21 mouse cellular contexts compared by ENCODE assay signal in the genomic region with DNA sequence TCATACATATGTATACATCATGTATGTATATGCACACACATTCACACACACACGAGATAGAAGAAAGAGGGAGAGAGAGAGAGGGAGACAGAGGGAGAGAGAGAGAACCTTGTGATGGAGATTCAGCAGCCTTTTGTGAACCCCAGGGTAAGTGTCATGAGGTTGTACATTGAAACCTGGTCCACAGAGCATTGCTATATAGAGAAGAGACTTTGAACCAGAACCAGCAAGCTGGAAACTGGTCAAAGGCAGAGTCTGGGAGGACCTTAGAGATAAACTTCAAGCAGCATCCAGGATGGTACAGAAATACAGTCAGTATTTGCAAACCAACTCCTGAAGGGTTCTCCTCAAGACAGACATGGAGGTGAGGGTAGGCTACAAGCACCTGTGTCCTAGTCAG. TPM values are rescaled to one million over a fixed set of nuclear protein-coding genes. Genes with fewer than 3 reads are reported as not detected.
DNase-seq lines count a peak whose midpoint lies in the region; ATAC-seq and TF ChIP-seq lines count a peak whose summit lies in the region.
"Had no signal": no experiment of that assay in that cellular context is flagged by ENCODE, and none has a peak within 500 bp of the region (broad histone marks: within the 10 kb centered on the region; RNA-seq: fewer than 3 reads in every experiment).

No protein-coding gene starts in this region.

- H3K36me3 ChIP-seq in kidney, embryonic 14.5 days (ENCODE audit: control insufficient read depth, insufficient read depth, low read length) = no peaks in the 10 kb centered on the region
- no peaks in the 10 kb centered on the region for H3K36me3 ChIP-seq in kidney, postnatal 0 days (ENCODE audit: insufficient read depth, low read length)
- H3K36me3 ChIP-seq in hindbrain, embryonic 16.5 days (ENCODE audit: control insufficient read depth, insufficient read depth, low read length) = no peaks in the 10 kb centered on the region
- H3K36me3 ChIP-seq: embryonic facial prominence, embryonic 12.5 days; forebrain, embryonic 15.5 days; heart, embryonic 12.5 days had no signal

- ATAC-seq in kidney, embryonic 14.5 days (ENCODE audit: low FRiP score, low TSS enrichment) = no peak
- ATAC-seq in kidney, postnatal 0 days (replicated peaks; ENCODE audit: low FRiP score, low read depth) = peak; percentile 70
- no peak for ATAC-seq in hindbrain, embryonic 16.5 days
- ATAC-seq: forebrain, embryonic 15.5 days; hindbrain, postnatal 0 days had no signal

- no peak overlapping the region for H3K27ac ChIP-seq in kidney, embryonic 14.5 days (ENCODE audit: low read depth, low read length)
- H3K27ac ChIP-seq in kidney, postnatal 0 days = peak overlapping the region; percentile 52; the same call in 1 of the 2 replicates
- H3K27ac ChIP-seq in hindbrain, embryonic 16.5 days (ENCODE audit: low read depth, low read length) = no peak overlapping the region
- H3K27ac ChIP-seq: embryonic facial prominence, embryonic 12.5 days; forebrain, embryonic 15.5 days; heart, adult 2 months; hindbrain, postnatal 0 days had no signal

- peak; percentile 45 for DNase-seq in heart, adult 11 months
- no peak for DNase-seq in heart, adult 18-20 months
- peak; percentile 5 for DNase-seq in kidney, adult 18-20 months
- DNase-seq in kidney, postnatal 0 days (ENCODE audit: low spot score) = no peak
- no peak for DNase-seq in thymus, postnatal 14 days
- DNase-seq: adrenal gland, postnatal 14 days; B cell, adult 2 months; cerebellum, adult 11-12 months; cerebellum, adult 9-10 months; cerebellum, postnatal 25 days; gastrocnemius, postnatal 36 days; heart, adult 2 months; heart, postnatal 36 days had no signal

- WGBS in kidney, embryonic 14.5 days = 81% methylated on average over 1 of the region's 1 CpGs
- 73% methylated on average over 1 of the region's 1 CpGs for WGBS in kidney, postnatal 0 days
- WGBS in hindbrain, embryonic 16.5 days = 85% methylated on average over 1 of the region's 1 CpGs

- H3K9ac ChIP-seq in kidney, embryonic 14.5 days (ENCODE audit: low read depth, low read length) = no peak overlapping the region
- H3K9ac ChIP-seq in kidney, postnatal 0 days (ENCODE audit: low read depth, low read length) = no peak overlapping the region
- no peak overlapping the region for H3K9ac ChIP-seq in hindbrain, embryonic 16.5 days (ENCODE audit: low read depth, low read length)
- H3K9ac ChIP-seq: embryonic facial prominence, embryonic 12.5 days; forebrain, embryonic 15.5 days; heart, embryonic 12.5 days had no signal

- H3K4me1 ChIP-seq in kidney, embryonic 14.5 days (ENCODE audit: control insufficient read depth, insufficient read depth, low read length) = no peaks in the 10 kb centered on the region
- no peaks in the 10 kb centered on the region for H3K4me1 ChIP-seq in kidney, postnatal 0 days (replicated peaks; ENCODE audit: insufficient read depth, low read length)
- H3K4me1 ChIP-seq in hindbrain, embryonic 16.5 days (ENCODE audit: control insufficient read depth, insufficient read depth, low read depth, low read length) = no peaks in the 10 kb centered on the region
- H3K4me1 ChIP-seq: embryonic facial prominence, embryonic 12.5 days; forebrain, embryonic 15.5 days; heart, embryonic 12.5 days had no signal

- no peaks in the 10 kb centered on the region for H3K9me3 ChIP-seq in kidney, embryonic 14.5 days (ENCODE audit: control insufficient read depth, low read length)
- H3K9me3 ChIP-seq in kidney, postnatal 0 days (replicated peaks; ENCODE audit: low read length) = no peaks in the 10 kb centered on the region
- H3K9me3 ChIP-seq in hindbrain, embryonic 16.5 days (ENCODE audit: control insufficient read depth, low read length) = no peaks in the 10 kb centered on the region
- H3K9me3 ChIP-seq: embryonic facial prominence, embryonic 12.5 days; forebrain, embryonic 15.5 days; heart, embryonic 12.5 days had no signal

- no peak overlapping the region for H3K4me3 ChIP-seq in kidney, embryonic 14.5 days (ENCODE audit: low read length)
- H3K4me3 ChIP-seq in kidney, postnatal 0 days (replicated peaks; ENCODE audit: low read depth, low read length) = no peak overlapping the region
- H3K4me3 ChIP-seq in hindbrain, embryonic 16.5 days (ENCODE audit: low read length) = no peak overlapping the region
- H3K4me3 ChIP-seq: embryonic facial prominence, embryonic 12.5 days; forebrain, embryonic 15.5 days; heart, adult 2 months; heart, embryonic 12.5 days had no signal

- no peak overlapping the region for H3K4me2 ChIP-seq in kidney, embryonic 14.5 days (replicated peaks; ENCODE audit: low read depth, low read length)
- H3K4me2 ChIP-seq in kidney, postnatal 0 days (ENCODE audit: low read length) = no peak overlapping the region
- H3K4me2 ChIP-seq in hindbrain, embryonic 16.5 days (ENCODE audit: low read length) = no peak overlapping the region
- H3K4me2 ChIP-seq: embryonic facial prominence, embryonic 12.5 days; forebrain, embryonic 15.5 days; heart, embryonic 12.5 days had no signal

- H3K27me3 ChIP-seq in kidney, embryonic 14.5 days (ENCODE audit: control insufficient read depth, insufficient read depth, low read length) = no peaks in the 10 kb centered on the region
- no peaks in the 10 kb centered on the region for H3K27me3 ChIP-seq in kidney, postnatal 0 days (ENCODE audit: insufficient read depth, low read length)
- no peaks in the 10 kb centered on the region; the same call in 1 of the 2 replicates for H3K27me3 ChIP-seq in hindbrain, embryonic 16.5 days (replicated peaks; ENCODE audit: control insufficient read depth, insufficient read depth, low read length)
- H3K27me3 ChIP-seq: embryonic facial prominence, embryonic 12.5 days; forebrain, embryonic 15.5 days; heart, embryonic 12.5 days had no signal

- no peak for TF ChIP-seq CTCF in kidney, postnatal 0 days (IDR thresholded peaks at IDR 0.05; ENCODE audit: low read depth)

RNA-seq across cellular contexts. Expression of a gene that starts 20.8 kb away (rescaled TPM):
- total RNA-seq in heart, adult 18-20 months (2021) = 1 to 10 TPM; 3.1 to 3.2 TPM
- 10.0 and 14.5 TPM in 2 replicates for polyA plus RNA-seq in kidney, embryonic 14.5 days (2014; fragmentation: Nextera tagmentation; extraction: Ambion mirVana)
- 270 and 317 TPM in 2 replicates for polyA plus RNA-seq in kidney, postnatal 0 days (2015; fragmentation: Nextera tagmentation; extraction: Ambion mirVana)
- polyA plus RNA-seq in hindbrain, embryonic 16.5 days (2015; fragmentation: Nextera tagmentation; extraction: Ambion mirVana) = 59.9 and 61.8 TPM in 2 replicates
- total RNA-seq: MEL had no signal

RNA-seq across cellular contexts. Expression of a gene that starts 46.4 kb away (rescaled TPM):
- under 1 TPM; 0.41 to 0.60 TPM for total RNA-seq in heart, adult 18-20 months (2021)
- polyA plus RNA-seq in kidney, embryonic 14.5 days (2014; fragmentation: Nextera tagmentation; extraction: Ambion mirVana) = not detected in 2 replicates
- polyA plus RNA-seq in kidney, postnatal 0 days (2015; fragmentation: Nextera tagmentation; extraction: Ambion mirVana) = 0.26 and 0.34 TPM in 2 replicates
- 0.69 and 0.91 TPM in 2 replicates for polyA plus RNA-seq in hindbrain, embryonic 16.5 days (2015; fragmentation: Nextera tagmentation; extraction: Ambion mirVana)
- total RNA-seq: hindbrain, postnatal 0 days; MEL had no signal
- polyA plus RNA-seq: forebrain, embryonic 15.5 days; heart, adult 2 months; heart, embryonic 12.5 days; hindbrain, embryonic 11.5 days had no signal

Comparison
In these comparisons a context has a peak if more than half of its experiments do, and no peak if none do; other contexts are left out.
1. DNase-seq: peak in heart, adult 11 months (single experiment) and kidney, adult 18-20 months (single experiment); none in heart, adult 18-20 months (0 of 2), kidney, postnatal 0 days (single experiment) and thymus, postnatal 14 days (single experiment).